Mouse (Mus musculus): ENCODE measurements around the gene Gm20870. TPM values are rescaled to one million over a fixed set of nuclear protein-coding genes. Genes with fewer than 3 reads are reported as not detected.

Gene Gm20870
- polyA plus RNA-seq (2014; fragmentation: Illumina TruSeq; extraction: RNeasy Lipid Tissue Mini Kit (QIAGEN cat#74804); ENCODE audit: low read depth, low replicate concordance): not detected

DNA sequence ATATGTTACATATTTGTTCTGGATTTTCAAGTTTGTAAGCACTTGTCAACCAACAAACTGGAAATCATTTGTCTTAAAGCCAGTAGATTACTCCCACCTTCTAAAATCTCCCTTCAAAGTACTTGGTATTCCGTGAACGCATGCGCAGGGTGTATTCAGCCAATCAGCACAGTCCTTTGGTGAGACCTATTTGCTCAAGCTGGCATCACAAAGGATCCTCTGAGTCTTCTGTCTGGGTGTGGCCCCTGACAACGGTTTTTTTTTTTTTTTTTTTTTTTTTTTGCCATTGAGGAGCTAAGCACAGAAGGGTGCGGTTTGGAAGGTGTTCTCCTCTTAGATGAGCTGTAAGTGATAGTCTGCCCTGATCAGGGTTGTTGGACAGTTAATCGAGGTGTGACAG lies at the start of gene Gm20870:
Gene Gm20870, plus strand, starts transcription at position 301 of the 400 bp plus-strand sequence.

Other genes with a start within 250 kb of the Gm20870 start
- not detected for gene Gm20869, start 222.6 kb upstream of the Gm20870 start, polyA plus RNA-seq (2014; fragmentation: Illumina TruSeq; extraction: RNeasy Lipid Tissue Mini Kit (QIAGEN cat#74804); ENCODE audit: low read depth, low replicate concordance)